Mouse (Mus musculus) liver, postnatal 0 days (tissue): Measurements from ENCODE around the gene Cmtr1.

Experiments
- CTCF ChIP-seq: sonication (generic); IDR thresholded peaks from 2 replicates; pipeline ENCODE4 v1.5.1; 2016; ENCODE audit warnings: antibody characterized with exemption, low read depth
- EP300 ChIP-seq: IDR thresholded peaks from 2 replicates; pipeline ENCODE4 v1.6.1; 2016; ENCODE audit warnings: antibody characterized with exemption, low read depth, mild to moderate bottlenecking

DNA sequence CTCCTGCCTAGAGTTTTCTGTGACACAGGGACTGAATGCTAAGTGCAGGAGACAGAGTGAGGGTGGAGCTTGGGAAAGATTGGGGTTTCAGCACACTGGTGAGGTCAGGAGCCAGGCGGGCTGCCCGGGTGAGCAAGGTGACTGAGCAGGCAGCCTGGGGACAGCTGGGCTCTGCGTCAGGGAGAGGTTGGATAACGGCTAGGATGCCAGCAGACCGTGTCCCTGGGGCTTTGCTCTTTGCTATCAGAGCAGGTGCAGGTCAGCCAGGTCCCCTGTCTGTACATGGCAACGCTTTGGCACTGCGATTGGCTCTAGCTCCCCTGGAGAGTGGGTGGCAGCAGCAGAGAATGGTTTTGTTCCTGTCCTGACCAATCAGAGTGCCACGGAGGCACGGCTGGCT is 33.1 kb upstream of the Cmtr1 start:
- TF ChIP-seq EP300 (no peak), CTCF (no peak)
